Mouse (Mus musculus) brain, embryonic 14.5 days (tissue): ENCODE results near the gene Zfp719.

Experiments
- CTCF ChIP-seq: fragments of 200-500 bp; IDR thresholded peaks from 2 replicates; pipeline ENCODE4 v1.5.1; 2012; ENCODE audit warnings: inconsistent platforms, mild to moderate bottlenecking, moderate library complexity, borderline replicate concordance; ENCODE audit not compliant: insufficient read depth, insufficient read length; ENCODE audit errors: extremely low read depth
- POLR2A ChIP-seq: fragments of 200-500 bp; IDR thresholded peaks from 2 replicates; pipeline ENCODE4 v1.6.1; 2012; ENCODE audit warnings: mild to moderate bottlenecking, inconsistent platforms, borderline replicate concordance; ENCODE audit not compliant: poor library complexity, insufficient read depth, insufficient read length, severe bottlenecking; ENCODE audit errors: extremely low read depth

- TF ChIP-seq CTCF (no peak), POLR2A (no peak)
These were observed 63.2 kb downstream of the Zfp719 start for GRCm38 (mm10) chr7:43642587-43642986.
